Mouse (Mus musculus) intestine, postnatal 0 days (tissue): ENCODE data around the gene Jak3. TPM values are rescaled to one million over a fixed set of nuclear protein-coding genes. Genes with fewer than 3 reads are reported as not detected.

Experiments
- ATAC-seq: fragments of 200-750 bp; cut with Nextera tagmentation; 2 replicates; pipeline ENCODE4 v1.8.0; 2017; ENCODE audit warnings: mild to moderate bottlenecking, moderate TSS enrichment, moderate library complexity
- H3K27ac ChIP-seq: fragments of 300-500 bp; sonication (generic); 2 replicates; pipeline ENCODE4 v1.5.1; 2014; ENCODE audit warnings: mild to moderate bottlenecking, low read depth, low read length, moderate library complexity
- H3K27me3 ChIP-seq: fragments of 300-500 bp; sonication (generic); replicated peaks from 2 replicates; pipeline ENCODE4 v1.6.1; 2014; ENCODE audit warnings: low read length, mixed read lengths; ENCODE audit not compliant: control insufficient read depth, insufficient read depth
- H3K36me3 ChIP-seq: fragments of 300-500 bp; sonication (generic); 2 replicates; pipeline ENCODE4 v1.6.1; 2014; ENCODE audit warnings: mild to moderate bottlenecking, moderate library complexity; ENCODE audit not compliant: control insufficient read depth, insufficient read depth
- H3K4me1 ChIP-seq: fragments of 300-500 bp; sonication (generic); replicated peaks from 2 replicates; pipeline ENCODE4 v1.6.1; 2014; ENCODE audit warnings: antibody characterized with exemption, low read length, mixed read lengths; ENCODE audit not compliant: control insufficient read depth, insufficient read depth
- H3K4me2 ChIP-seq: fragments of 300-500 bp; sonication (generic); replicated peaks from 2 replicates; pipeline ENCODE4 v1.6.1; 2014; ENCODE audit warnings: low read depth, mild to moderate bottlenecking, moderate library complexity
- H3K4me3 ChIP-seq: fragments of 300-500 bp; sonication (generic); 2 replicates; pipeline ENCODE4 v1.5.1; 2014; ENCODE audit warnings: low read depth, low read length
- H3K9ac ChIP-seq: fragments of 300-500 bp; sonication (generic); 2 replicates; pipeline ENCODE4 v1.6.1; 2014; ENCODE audit warnings: mild to moderate bottlenecking, low read depth, low read length
- H3K9me3 ChIP-seq: fragments of 300-500 bp; sonication (generic); 2 replicates; pipeline ENCODE4 v1.6.1; 2016; ENCODE audit warnings: mixed run types; ENCODE audit not compliant: control insufficient read depth
- CTCF ChIP-seq: sonication (generic); IDR thresholded peaks from 2 replicates; pipeline ENCODE4 v1.5.1; 2016; ENCODE audit warnings: low read depth, mild to moderate bottlenecking, control low read depth, antibody characterized with exemption, moderate library complexity
- WGBS: fragments of 180-500 bp; shearing (Covaris S2); extraction: QIAGEN DNeasy Blood & Tissue Kit; methylation state at CpG from one replicate; pipeline ENCODE4 v1.1.7; 2014; 5-methylcytosine and 5-hydroxymethylcytosine counted together
- polyA plus RNA-seq: library from polyadenylated mRNA; unstranded; fragments of >200 nt; fragmentation: Nextera tagmentation; extraction: Ambion mirVana; gene quantifications from 2 replicates; pipeline ENCODE4 v1.2.1, GENCODE M21; 2015

Jak3 gene
- polyA plus RNA-seq, 1 experiment from 2014 or later = 5.7 TPM

DNA sequence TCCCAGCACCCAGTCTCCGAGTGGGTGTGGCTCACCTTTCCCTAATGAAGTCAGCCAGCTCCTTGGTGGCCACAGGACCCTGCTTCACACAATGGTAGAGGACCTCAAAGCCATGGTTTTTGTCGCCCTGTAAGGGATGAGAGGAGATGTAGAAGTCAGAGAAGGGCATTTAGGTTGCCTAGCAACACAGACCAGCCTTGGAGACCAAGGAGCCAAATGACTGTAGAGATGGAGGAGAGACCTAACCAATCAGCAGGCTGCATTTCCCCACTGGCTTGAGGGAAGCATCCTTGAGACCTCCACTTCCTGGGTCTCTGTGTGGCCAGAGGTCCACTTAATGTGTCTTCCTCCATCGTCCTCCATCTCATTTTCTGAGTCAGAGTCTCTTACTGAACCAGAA is 42.2 kb downstream of the Jak3 start:
- Histone ChIP-seq H3K9ac (no peak overlapping the region), H3K4me1 (peaks cover 3% of the 10 kb centered on the region; the same call in 1 of the 2 replicates), H3K4me2 (no peak overlapping the region), H3K27ac (no peak overlapping the region), H3K4me3 (no peak overlapping the region), H3K9me3 (no peaks in the 10 kb centered on the region), H3K27me3 (no peaks in the 10 kb centered on the region), H3K36me3 (no peaks in the 10 kb centered on the region)
- TF ChIP-seq CTCF = no peak
- WGBS = 50% methylated on average over 3 of the region's 3 CpGs
- no peak for ATAC-seq

- Histone ChIP-seq H3K4me3 (no peak overlapping the region), H3K27me3 (no peaks in the 10 kb centered on the region), H3K27ac (no peak overlapping the region), H3K9ac (no peak overlapping the region), H3K36me3 (no peaks in the 10 kb centered on the region), H3K4me1 (peaks cover 3% of the 10 kb centered on the region; the same call in 1 of the 2 replicates), H3K4me2 (no peak overlapping the region), H3K9me3 (no peaks in the 10 kb centered on the region)
- TF ChIP-seq CTCF = no peak
- WGBS = 70% methylated on average over 4 of the region's 4 CpGs
- no peak for ATAC-seq
Measured at GRCm38 (mm10) chr8:71719218-71719617, 43.1 kb downstream of the Jak3 start.

DNA sequence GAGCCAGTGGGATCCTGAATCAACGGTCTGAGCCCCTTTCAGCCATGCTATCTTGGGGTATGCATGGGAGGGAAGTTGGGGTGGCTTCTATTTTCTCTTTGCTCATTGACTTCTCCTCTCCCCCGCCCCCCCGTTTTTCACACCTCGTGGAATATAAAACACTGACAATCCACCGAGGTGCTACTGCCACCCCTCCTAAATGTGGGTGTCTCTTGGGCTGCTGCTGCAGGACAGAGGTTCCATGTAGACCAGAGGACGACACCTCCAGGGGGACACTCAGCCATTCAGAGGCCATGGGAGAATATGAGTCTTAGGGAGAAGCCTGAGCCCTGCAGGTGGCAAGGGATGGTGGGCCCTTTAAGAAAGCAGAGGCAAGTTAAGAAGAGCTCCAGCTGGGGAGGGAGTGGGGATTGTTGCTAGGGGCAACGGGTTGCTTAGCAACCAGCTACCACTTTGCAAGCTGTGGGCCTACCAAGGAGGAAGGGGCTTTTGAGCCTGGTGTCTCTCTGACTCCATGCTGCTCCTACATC is 43.9 kb downstream of the Jak3 start:
- Histone ChIP-seq H3K27me3 (0 out of 2 replicates have a peak, but pooled peaks cover under 1% of the 10 kb centered on the region), H3K9me3 (no peaks in the 10 kb centered on the region), H3K36me3 (no peaks in the 10 kb centered on the region), H3K4me1 (peaks cover 3% of the 10 kb centered on the region; the same call in 1 of the 2 replicates), H3K4me2 (no peak overlapping the region), H3K4me3 (no peak overlapping the region), H3K27ac (no peak overlapping the region), H3K9ac (no peak overlapping the region)
- no peak for ATAC-seq
- no peak for TF ChIP-seq CTCF
- 47% methylated on average over 7 of the region's 7 CpGs for WGBS

DNA sequence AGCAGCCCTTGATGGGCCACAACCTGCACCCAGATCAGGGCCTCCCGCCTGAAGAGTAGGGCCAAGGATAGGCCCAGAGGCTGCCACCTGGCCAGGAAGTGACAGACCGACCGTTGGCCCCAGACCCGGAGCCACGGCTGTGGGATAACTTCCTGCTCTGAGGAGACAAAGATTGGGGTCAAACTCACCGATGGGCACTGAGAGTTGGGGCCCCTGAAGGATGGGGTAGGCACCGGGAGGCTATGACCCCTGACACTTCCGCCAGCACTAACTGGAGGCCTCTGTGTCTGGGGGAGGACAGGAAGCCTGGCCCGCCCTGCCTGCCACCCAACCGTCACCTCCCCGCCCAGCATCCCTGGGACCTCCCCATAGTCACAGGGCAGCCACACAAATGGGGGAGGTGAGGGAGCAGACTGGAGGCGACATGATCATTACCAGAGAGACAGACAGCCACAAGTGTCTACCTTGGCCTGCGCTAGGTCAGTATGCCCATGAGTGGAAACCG is 47.0 kb downstream of the Jak3 start:
- H3K4me3 ChIP-seq = no peak overlapping the region
- 59% methylated on average over 14 of the region's 14 CpGs for WGBS
- no peak for TF ChIP-seq CTCF
- no peaks in the 10 kb centered on the region for H3K36me3 ChIP-seq
- peaks cover 9% of the 10 kb centered on the region; the same call in 1 of the 2 replicates for H3K27me3 ChIP-seq
- H3K4me2 ChIP-seq = no peak overlapping the region
- no peaks in the 10 kb centered on the region for H3K4me1 ChIP-seq
- no peak overlapping the region for H3K9ac ChIP-seq
- ATAC-seq = no peak
- no peak overlapping the region for H3K27ac ChIP-seq
- H3K9me3 ChIP-seq = no peaks in the 10 kb centered on the region

DNA sequence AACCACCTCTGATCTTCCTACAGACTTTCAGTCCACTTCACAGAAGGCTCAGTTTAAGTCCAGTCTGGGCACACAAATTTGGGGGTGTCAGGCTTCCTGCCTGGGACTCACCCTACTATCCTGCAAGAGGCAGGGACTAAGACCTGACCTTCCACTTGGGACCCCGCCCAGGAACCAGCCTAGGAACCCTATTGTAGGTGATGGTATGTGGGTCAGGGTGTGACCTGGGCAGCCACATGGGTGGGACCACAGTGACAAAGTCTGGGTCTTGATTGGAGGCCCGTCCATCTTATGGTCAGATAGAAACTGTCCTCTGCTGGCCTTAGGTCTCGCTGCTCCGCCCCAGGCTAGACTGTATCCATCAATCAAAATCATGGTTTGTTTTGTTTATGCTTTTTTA is 48.3 kb downstream of the Jak3 start:
- Histone ChIP-seq H3K9ac (no peak overlapping the region), H3K4me3 (no peak overlapping the region), H3K4me2 (no peak overlapping the region), H3K4me1 (0 out of 2 replicates have a peak, but pooled peaks cover 5% of the 10 kb centered on the region), H3K9me3 (no peaks in the 10 kb centered on the region), H3K27ac (no peak overlapping the region), H3K36me3 (no peaks in the 10 kb centered on the region), H3K27me3 (peaks cover 9% of the 10 kb centered on the region; the same call in 1 of the 2 replicates)
- no peak for TF ChIP-seq CTCF
- no peak for ATAC-seq
- WGBS = 61% methylated on average over 4 of the region's 4 CpGs

DNA sequence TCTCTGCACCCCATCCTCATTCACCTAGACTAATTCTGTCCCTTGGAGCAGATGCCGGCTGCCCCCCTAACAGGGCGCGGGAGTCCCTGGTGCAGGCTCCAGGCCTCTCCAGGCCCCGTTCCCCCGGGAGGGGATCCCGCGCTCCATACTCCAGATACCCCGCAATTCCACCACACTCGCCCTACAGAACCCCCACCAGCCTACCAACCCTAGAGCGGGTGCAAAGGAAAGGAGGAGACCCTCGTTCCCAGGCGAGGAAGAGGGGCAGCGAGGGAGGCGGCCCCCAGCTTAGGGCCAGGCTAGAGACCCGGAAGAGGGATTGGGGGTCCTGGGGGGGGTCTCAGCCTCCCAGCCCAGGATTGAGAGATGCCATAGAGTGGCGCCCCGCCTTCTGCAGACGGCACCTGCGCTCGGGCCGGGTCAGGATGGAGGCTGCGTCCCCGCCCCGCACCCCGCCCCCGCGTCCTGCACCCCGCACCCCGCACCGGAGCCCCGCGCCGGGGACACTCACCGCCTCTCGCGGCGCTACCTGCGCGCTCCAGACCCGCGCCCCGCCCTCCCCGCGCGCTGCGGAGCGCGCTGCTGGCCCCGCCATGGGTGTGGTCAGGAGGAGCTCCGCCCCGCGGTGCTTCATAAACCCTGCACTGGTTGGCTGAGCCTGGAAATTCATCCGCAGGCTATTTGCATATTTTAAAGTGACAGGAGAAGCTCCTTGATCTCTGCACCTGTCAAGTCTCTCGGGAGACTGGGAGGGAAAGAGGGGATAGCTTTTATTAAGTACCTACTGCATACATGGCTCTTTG is 49.2 kb downstream of the Jak3 start, which contains the start of gene Fcho1:
TSS of gene Fcho1 (minus strand) at position 595 of the 803 bp plus-strand sequence.
- WGBS = 2% methylated on average over 54 of the region's 54 CpGs
- Histone ChIP-seq H3K4me2 (peak within 1 kb of the TSS; percentile 91), H3K4me3 (peak within 1 kb of the TSS; percentile 54), H3K4me1 (0 out of 2 replicates have a peak, but pooled peaks cover 5% of the 10 kb centered on the region), H3K27ac (no peak within 1 kb of the TSS), H3K9ac (peak within 1 kb of the TSS; percentile 31; the same call in 1 of the 2 replicates), H3K27me3 (peaks cover 9% of the 10 kb centered on the region; the same call in 1 of the 2 replicates), H3K9me3 (no peaks in the 10 kb centered on the region), H3K36me3 (no peaks in the 10 kb centered on the region)
- ATAC-seq = peak; percentile 87
- no peak for TF ChIP-seq CTCF
